Mouse (Mus musculus) limb, embryonic 15.5 days (tissue): Measurements from ENCODE around the gene Fbxw2. TPM values are rescaled to one million over a fixed set of nuclear protein-coding genes. Genes with fewer than 3 reads are reported as not detected.
"Not testable (repeated sequence)": the region's sequence is repeated elsewhere in the genome, so short reads cannot be mapped to it uniquely, and the experiment has no call there.

ENCODE experiments used
- ATAC-seq: fragments of 200-750 bp; cut with Nextera tagmentation; 2 replicates; pipeline ENCODE4 v1.8.0; 2017; ENCODE audit warnings: low read depth, moderate TSS enrichment; ENCODE audit not compliant: insufficient number of reproducible peaks, low FRiP score, low TSS enrichment
- H3K27ac ChIP-seq: fragments of 300-500 bp; sonication (generic); 2 replicates; pipeline ENCODE4 v1.5.1; 2015; ENCODE audit warnings: moderate library complexity, mild to moderate bottlenecking, inconsistent platforms
- H3K27me3 ChIP-seq: fragments of 300-500 bp; sonication (generic); 2 replicates; pipeline ENCODE4 v1.6.1; 2015; ENCODE audit warnings: inconsistent platforms
- H3K36me3 ChIP-seq: fragments of 300-500 bp; sonication (generic); 2 replicates; pipeline ENCODE4 v1.6.1; 2015; ENCODE audit warnings: inconsistent platforms
- H3K4me1 ChIP-seq: fragments of 300-500 bp; sonication (generic); 2 replicates; pipeline ENCODE4 v1.6.1; 2015; ENCODE audit warnings: inconsistent platforms
- H3K4me2 ChIP-seq: fragments of 300-500 bp; sonication (generic); 2 replicates; pipeline ENCODE4 v1.6.1; 2015; ENCODE audit warnings: mild to moderate bottlenecking, inconsistent platforms
- H3K4me3 ChIP-seq: fragments of 300-500 bp; sonication (generic); 2 replicates; pipeline ENCODE4 v1.5.1; 2015; ENCODE audit warnings: mild to moderate bottlenecking, inconsistent platforms
- H3K9ac ChIP-seq: fragments of 300-500 bp; sonication (generic); 2 replicates; pipeline ENCODE4 v1.6.1; 2015; ENCODE audit warnings: inconsistent platforms
- H3K9me3 ChIP-seq: fragments of 300-500 bp; sonication (generic); 2 replicates; pipeline ENCODE4 v1.6.1; 2016; ENCODE audit warnings: inconsistent platforms
- WGBS: fragments of 180-500 bp; shearing (Covaris S2); methylation state at CpG from one replicate; pipeline ENCODE4 v1.1.7; 2015; 5-methylcytosine and 5-hydroxymethylcytosine counted together
- polyA plus RNA-seq: library from polyadenylated mRNA; unstranded; fragments of >200 nt; fragmentation: Nextera tagmentation; extraction: Ambion mirVana; gene quantifications from 2 replicates; pipeline ENCODE4 v1.2.1, GENCODE M21; 2015

The Fbxw2 gene
- polyA plus RNA-seq, 1 experiment from 2014 or later, result 94.4 TPM

DNA sequence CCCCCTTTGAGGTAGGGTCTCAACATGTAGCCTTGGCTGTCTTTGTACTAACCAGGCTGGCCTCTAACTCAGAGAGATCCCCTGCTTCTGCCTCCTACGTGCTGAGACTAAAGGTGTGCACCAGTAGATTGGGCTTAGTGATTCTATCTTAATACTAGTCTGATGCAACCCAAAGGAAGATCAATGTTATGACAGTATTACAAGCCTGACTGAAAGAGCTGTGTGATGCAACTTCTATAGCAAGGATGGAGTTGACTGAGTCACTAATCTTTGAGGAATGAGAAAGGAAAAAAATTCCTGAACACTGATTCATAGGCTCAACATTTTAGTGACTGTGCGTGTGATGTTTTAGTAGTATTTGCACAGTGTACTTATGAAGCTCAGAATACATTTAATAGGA, 56.1 kb downstream of the Fbxw2 start:
- no peak overlapping the region for H3K27ac ChIP-seq
- 88% methylated on average over 2 of the region's 2 CpGs for WGBS
- peaks cover 24% of the 10 kb centered on the region for H3K4me1 ChIP-seq
- no peak for ATAC-seq
- no peaks in the 10 kb centered on the region for H3K9me3 ChIP-seq
- H3K4me3 ChIP-seq, result no peak overlapping the region
- no peak overlapping the region for H3K9ac ChIP-seq
- H3K4me2 ChIP-seq, result peak overlapping the region; percentile 56; the same call in 1 of the 2 replicates
- H3K36me3 ChIP-seq, result peaks cover 20% of the 10 kb centered on the region
- H3K27me3 ChIP-seq, result no peaks in the 10 kb centered on the region

- WGBS, result 81% methylated on average over 8 of the region's 12 CpGs
- Histone ChIP-seq H3K4me2 (no peak overlapping the region), H3K27ac (no peak overlapping the region), H3K36me3 (no peaks in the 10 kb centered on the region), H3K4me3 (no peak overlapping the region), H3K4me1 (no peaks in the 10 kb centered on the region), H3K9ac (no peak overlapping the region), H3K27me3 (no peaks in the 10 kb centered on the region), H3K9me3 (no peaks in the 10 kb centered on the region)
- ATAC-seq, result no peak
These were observed 61.3 kb downstream of the Fbxw2 start for GRCm38 (mm10) chr2:34764801-34765200.

DNA sequence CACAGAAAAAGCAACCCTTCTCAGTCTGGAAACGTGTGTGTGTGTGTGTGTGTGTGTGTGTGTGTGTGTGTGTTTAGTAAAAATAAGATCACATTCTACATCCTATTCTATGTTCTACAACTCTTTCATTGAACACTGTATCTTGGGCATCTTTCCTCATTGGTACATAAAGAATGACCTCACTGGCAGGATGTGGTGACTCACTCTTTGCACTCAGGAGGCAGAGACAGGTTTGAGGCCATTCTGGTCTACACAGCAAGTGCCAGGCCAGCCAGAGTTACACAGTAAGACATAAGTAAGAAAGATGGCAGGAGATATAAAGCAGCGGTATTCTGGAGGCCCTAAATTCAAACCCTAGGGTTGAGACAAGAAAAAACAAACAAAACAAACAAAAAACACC, 63.2 kb downstream of the Fbxw2 start:
- no peaks in the 10 kb centered on the region for H3K4me1 ChIP-seq
- H3K4me3 ChIP-seq, result no peak overlapping the region
- 58% methylated on average over 2 of the region's 2 CpGs for WGBS
- H3K9ac ChIP-seq, result no peak overlapping the region
- no peak overlapping the region for H3K27ac ChIP-seq
- H3K27me3 ChIP-seq, result no peaks in the 10 kb centered on the region
- no peaks in the 10 kb centered on the region for H3K36me3 ChIP-seq
- no peaks in the 10 kb centered on the region for H3K9me3 ChIP-seq
- no peak for ATAC-seq
- no peak overlapping the region for H3K4me2 ChIP-seq

DNA sequence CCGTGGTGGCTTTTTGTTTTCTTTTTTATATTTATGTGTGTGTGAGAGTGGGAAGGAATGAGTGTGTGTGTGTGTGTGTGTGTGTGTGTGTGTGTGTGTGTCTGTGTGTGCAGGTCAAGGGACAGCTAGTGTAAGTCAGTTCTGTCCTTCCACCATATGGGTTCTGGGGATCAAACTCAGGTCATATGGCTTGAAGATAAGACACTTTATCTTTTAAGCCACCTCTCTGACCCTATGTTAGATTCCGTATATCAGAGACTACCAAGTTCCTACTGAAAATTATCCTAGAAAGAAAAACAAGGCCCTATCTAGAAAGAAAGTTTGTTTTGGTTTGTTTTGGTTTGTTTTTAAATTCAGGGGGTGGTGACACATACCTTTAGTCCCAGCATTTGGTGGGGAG, 63.9 kb downstream of the Fbxw2 start:
- H3K4me3 ChIP-seq, result no peak overlapping the region
- H3K36me3 ChIP-seq, result no peaks in the 10 kb centered on the region
- H3K27ac ChIP-seq, result no peak overlapping the region
- no peaks in the 10 kb centered on the region for H3K4me1 ChIP-seq
- 85% methylated on average over 2 of the region's 2 CpGs for WGBS
- H3K9ac ChIP-seq, result no peak overlapping the region
- no peak overlapping the region for H3K4me2 ChIP-seq
- no peak for ATAC-seq
- H3K27me3 ChIP-seq, result no peaks in the 10 kb centered on the region
- H3K9me3 ChIP-seq, result no peaks in the 10 kb centered on the region

- WGBS, result 87% methylated on average over 5 of the region's 5 CpGs
- not testable (repeated sequence) for H3K27ac ChIP-seq, H3K9ac ChIP-seq, H3K4me1 ChIP-seq, H3K36me3 ChIP-seq, H3K4me3 ChIP-seq, H3K9me3 ChIP-seq, ATAC-seq, H3K27me3 ChIP-seq, H3K4me2 ChIP-seq
These were observed 64.8 kb downstream of the Fbxw2 start for GRCm38 (mm10) chr2:34761272-34761671.

- no peak for ATAC-seq
- no peaks in the 10 kb centered on the region for H3K9me3 ChIP-seq
These were observed 68.8 kb downstream of the Fbxw2 start for GRCm38 (mm10) chr2:34757341-34757740.

GRCm38 (mm10) chr2:34754551-34755358, 71.4 kb downstream of the Fbxw2 start, which contains the start of gene Gapvd1:
Gene Gapvd1 (minus strand): TSS chr2:34755232.
- Histone ChIP-seq H3K4me2 (peak within 1 kb of the TSS; percentile 59), H3K4me3 (peak within 1 kb of the TSS; percentile 92), H3K9me3 (no peaks in the 10 kb centered on the region), H3K36me3 (no peaks in the 10 kb centered on the region), H3K9ac (peak within 1 kb of the TSS; percentile 94), H3K27ac (peak within 1 kb of the TSS; percentile 92), H3K4me1 (peaks cover 12% of the 10 kb centered on the region), H3K27me3 (no peaks in the 10 kb centered on the region)
- no peak for ATAC-seq
- WGBS, result 1% methylated on average over 14 of the region's 14 CpGs

More at GRCm38 (mm10) chr2:34757341-34757740, 68.8 kb downstream of the Fbxw2 start:
- no peak overlapping the region for H3K4me2 ChIP-seq
- H3K36me3 ChIP-seq, result no peaks in the 10 kb centered on the region
- peaks cover 9% of the 10 kb centered on the region for H3K4me1 ChIP-seq
- 76% methylated on average over 1 of the region's 1 CpGs for WGBS
- H3K9ac ChIP-seq, result no peak overlapping the region
- no peak overlapping the region for H3K27ac ChIP-seq
- H3K27me3 ChIP-seq, result no peaks in the 10 kb centered on the region
- H3K4me3 ChIP-seq, result no peak overlapping the region

Other genes with a start within 250 kb of the Fbxw2 start
- 84.6 and 85.5 TPM in 2 replicates for gene Gapvd1, start 71.1 kb downstream of the Fbxw2 start, polyA plus RNA-seq
- gene Hspa5, start 54.3 kb downstream of the Fbxw2 start, polyA plus RNA-seq, result 944 and 970 TPM in 2 replicates
- gene Rabepk, start 26.4 kb downstream of the Fbxw2 start, polyA plus RNA-seq, result 39.7 and 41.1 TPM in 2 replicates
- gene Gm34653, start 6.7 kb upstream of the Fbxw2 start, polyA plus RNA-seq, result not detected in 2 replicates
- gene Cutal, start 48.1 kb upstream of the Fbxw2 start, polyA plus RNA-seq, result 0.18 TPM in 1 of 2 replicates, not detected in the other
- gene Psmd5, start 48.7 kb upstream of the Fbxw2 start, polyA plus RNA-seq, result 87.2 and 98.0 TPM in 2 replicates
- gene Phf19, start 87.7 kb upstream of the Fbxw2 start, polyA plus RNA-seq, result 7.3 TPM in 2 replicates
- 4.4 and 5.1 TPM in 2 replicates for gene Traf1, start 135.5 kb upstream of the Fbxw2 start, polyA plus RNA-seq
- gene Hc, start 235.1 kb upstream of the Fbxw2 start, polyA plus RNA-seq, result 0.20 and 0.32 TPM in 2 replicates